Mouse (Mus musculus) megakaryocyte, embryonic 14.5 days (primary cell): ENCODE measurements around the gene Strip2.

Experiments used
- FLI1 ChIP-seq: IDR thresholded peaks from 2 replicates; pipeline ENCODE4 v1.6.1; 2012; ENCODE audit warnings: low read length, inconsistent platforms, mixed read lengths
- GATA1 ChIP-seq: IDR thresholded peaks from 3 replicates; pipeline ENCODE4 v1.6.1; 2012; ENCODE audit warnings: mixed read lengths, low read length, inconsistent platforms, borderline replicate concordance

DNA sequence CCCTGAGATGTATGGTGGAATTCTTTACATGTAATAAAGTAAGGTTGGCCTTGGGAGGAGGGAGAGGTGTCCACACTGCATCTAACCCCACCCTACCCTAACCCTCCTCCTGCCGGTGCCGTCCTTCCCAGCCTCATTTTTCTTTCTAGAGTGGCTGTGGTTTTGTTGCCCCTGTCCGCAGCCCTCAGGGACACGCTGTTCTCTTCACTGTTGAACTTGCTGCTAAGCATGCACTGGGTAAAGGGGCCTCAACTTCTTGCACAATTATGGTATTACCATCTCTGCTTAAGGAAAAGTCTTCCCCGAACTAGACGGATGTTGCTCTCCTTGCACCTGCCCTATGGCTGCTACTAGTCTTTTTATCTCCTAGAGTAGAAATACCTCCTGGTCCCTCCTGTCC lies 69.2 kb downstream of the Strip2 start:
- TF ChIP-seq FLI1 (no peak), GATA1 (no peak)
